Mouse (Mus musculus) embryonic facial prominence, embryonic 15.5 days (tissue): Measurements from ENCODE around the gene BC004004. TPM values are rescaled to one million over a fixed set of nuclear protein-coding genes. Genes with fewer than 3 reads are reported as not detected.
"Not testable (repeated sequence)": the region's sequence is repeated elsewhere in the genome, so short reads cannot be mapped to it uniquely, and the experiment has no call there.

Source experiments
- ATAC-seq: fragments of 200-750 bp; cut with Nextera tagmentation; 2 replicates; pipeline ENCODE4 v1.8.0; 2017; ENCODE audit warnings: low read depth, moderate TSS enrichment; ENCODE audit not compliant: insufficient number of reproducible peaks, low FRiP score, low TSS enrichment
- H3K27ac ChIP-seq: fragments of 300-500 bp; sonication (generic); replicated peaks from 2 replicates; pipeline ENCODE4 v1.5.1; 2015; ENCODE audit warnings: mild to moderate bottlenecking, inconsistent platforms
- H3K27me3 ChIP-seq: fragments of 300-500 bp; sonication (generic); 2 replicates; pipeline ENCODE4 v1.6.1; 2015; ENCODE audit warnings: inconsistent platforms
- H3K36me3 ChIP-seq: fragments of 300-500 bp; sonication (generic); 2 replicates; pipeline ENCODE4 v1.6.1; 2015; ENCODE audit warnings: mild to moderate bottlenecking, inconsistent platforms
- H3K4me1 ChIP-seq: fragments of 300-500 bp; sonication (generic); 2 replicates; pipeline ENCODE4 v1.6.1; 2015; ENCODE audit warnings: inconsistent platforms
- H3K4me2 ChIP-seq: fragments of 300-500 bp; sonication (generic); replicated peaks from 2 replicates; pipeline ENCODE4 v1.6.1; 2015; ENCODE audit warnings: mild to moderate bottlenecking, inconsistent platforms
- H3K4me3 ChIP-seq: fragments of 300-500 bp; sonication (generic); replicated peaks from 2 replicates; pipeline ENCODE4 v1.5.1; 2015; ENCODE audit warnings: mild to moderate bottlenecking, inconsistent platforms
- H3K9ac ChIP-seq: fragments of 300-500 bp; sonication (generic); 2 replicates; pipeline ENCODE4 v1.6.1; 2015; ENCODE audit warnings: inconsistent platforms
- H3K9me3 ChIP-seq: fragments of 300-500 bp; sonication (generic); replicated peaks from 2 replicates; pipeline ENCODE4 v1.6.1; 2016; ENCODE audit warnings: inconsistent platforms
- WGBS: fragments of 180-500 bp; shearing (Covaris S2); methylation state at CpG from one replicate; pipeline ENCODE4 v1.1.7; 2015; 5-methylcytosine and 5-hydroxymethylcytosine counted together
- polyA plus RNA-seq: library from polyadenylated mRNA; unstranded; fragments of >200 nt; fragmentation: Nextera tagmentation; extraction: Ambion mirVana; gene quantifications from 2 replicates; pipeline ENCODE4 v1.2.1, GENCODE M21; 2015

Gene BC004004
- polyA plus RNA-seq, 1 experiment from 2014 or later, result 85.8 TPM

DNA sequence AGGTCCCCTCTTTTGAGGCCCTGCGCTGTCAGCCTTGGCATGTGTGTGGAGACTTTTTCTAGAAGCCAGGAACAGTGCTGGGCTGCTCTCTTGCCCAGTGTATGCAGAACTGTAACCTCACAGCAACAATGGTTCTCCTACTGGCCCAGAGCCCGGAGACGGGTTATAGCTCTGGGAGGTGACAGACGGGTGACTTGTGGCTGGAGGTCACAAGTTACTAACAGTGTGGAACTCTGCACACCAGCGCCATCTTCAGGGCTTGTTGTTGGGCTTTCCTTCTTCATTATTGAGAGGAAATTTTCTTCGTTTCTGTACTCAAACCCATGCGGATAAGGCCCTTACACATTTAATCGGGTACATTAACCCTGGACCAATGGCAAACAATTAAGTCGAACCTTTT, 19.1 kb upstream of the BC004004 start:
- peaks cover 25% of the 10 kb centered on the region; the same call in 1 of the 2 replicates for H3K36me3 ChIP-seq
- no peak overlapping the region for H3K4me2 ChIP-seq
- no peak overlapping the region for H3K27ac ChIP-seq
- WGBS, result 63% methylated on average over 9 of the region's 9 CpGs
- H3K27me3 ChIP-seq, result no peaks in the 10 kb centered on the region
- no peak overlapping the region for H3K4me3 ChIP-seq
- H3K9me3 ChIP-seq, result no peaks in the 10 kb centered on the region
- no peak overlapping the region for H3K9ac ChIP-seq
- H3K4me1 ChIP-seq, result peaks cover 70% of the 10 kb centered on the region
- ATAC-seq, result no peak

DNA sequence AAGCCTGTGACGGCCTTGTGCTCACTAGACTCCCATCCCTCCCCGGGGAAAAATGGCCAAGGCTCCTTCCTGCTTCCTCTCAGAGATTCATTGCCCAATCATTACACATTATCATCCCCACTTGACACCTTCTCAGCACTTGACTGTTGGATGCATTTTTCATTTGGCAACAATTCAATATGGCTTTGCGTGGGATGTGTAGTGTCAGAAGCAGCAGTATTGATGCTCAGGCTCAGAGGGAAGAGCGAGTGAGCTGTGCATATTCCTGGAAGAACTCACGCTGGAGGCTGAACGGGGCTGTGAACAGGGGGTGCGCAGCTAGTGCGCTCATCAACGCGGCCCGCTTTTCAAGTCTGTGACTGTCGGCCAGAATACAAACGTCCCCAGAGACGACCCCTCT, 17.6 kb upstream of the BC004004 start:
- not testable (repeated sequence) for ATAC-seq, H3K9me3 ChIP-seq, H3K27me3 ChIP-seq, H3K9ac ChIP-seq, H3K4me2 ChIP-seq, H3K4me3 ChIP-seq, H3K27ac ChIP-seq
- 84% methylated on average over 14 of the region's 14 CpGs for WGBS
- H3K36me3 ChIP-seq, result peaks cover 31% of the 10 kb centered on the region; the same call in 1 of the 2 replicates
- peaks cover 55% of the 10 kb centered on the region for H3K4me1 ChIP-seq

DNA sequence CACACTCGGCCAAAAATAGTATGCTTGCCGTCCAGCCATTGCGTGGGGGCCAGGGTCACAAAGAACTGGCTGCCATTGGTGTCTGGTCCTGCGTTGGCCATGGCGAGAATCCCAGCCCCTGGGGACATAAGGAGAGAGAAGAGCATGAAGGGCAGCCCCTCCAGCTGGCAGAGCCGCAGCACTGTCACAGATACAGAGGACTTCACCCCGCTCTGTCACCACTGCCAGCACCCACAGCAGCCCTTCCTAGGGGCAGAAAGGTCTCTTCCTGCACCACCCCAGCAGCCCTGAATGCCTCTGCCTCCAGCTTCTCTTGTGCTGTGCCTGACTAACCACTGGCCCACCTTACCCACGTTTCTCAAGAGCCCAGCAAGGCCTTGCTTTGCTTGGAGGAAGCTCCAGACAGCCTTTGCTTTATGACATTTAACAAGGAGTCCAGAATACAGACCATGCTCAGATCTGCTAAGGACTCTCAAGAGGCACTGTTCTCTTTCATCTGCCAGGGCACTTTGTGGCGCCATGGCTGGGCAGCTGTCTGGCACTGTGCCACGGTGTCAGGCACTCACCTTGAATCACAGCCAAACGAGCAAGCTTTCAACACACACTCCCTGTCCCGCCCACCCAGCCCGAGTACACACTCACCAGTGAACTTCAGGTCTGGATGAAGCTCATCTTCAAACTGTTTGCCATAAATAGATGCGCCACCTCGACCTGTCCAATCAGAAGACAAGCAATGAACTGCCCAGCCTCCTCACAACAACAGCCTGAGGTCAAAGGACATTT, 16.8 kb upstream of the BC004004 start:
- Histone ChIP-seq H3K36me3 (peaks cover 36% of the 10 kb centered on the region; the same call in 1 of the 2 replicates), H3K4me2 (no peak overlapping the region), H3K9ac (no peak overlapping the region), H3K27me3 (no peaks in the 10 kb centered on the region), H3K27ac (0 out of 2 replicates have a peak overlapping the region, but pooled peaks have one; percentile 53), H3K9me3 (no peaks in the 10 kb centered on the region), H3K4me3 (no peak overlapping the region), H3K4me1 (peaks cover 53% of the 10 kb centered on the region)
- WGBS, result 70% methylated on average over 15 of the region's 15 CpGs
- ATAC-seq, result no peak

DNA sequence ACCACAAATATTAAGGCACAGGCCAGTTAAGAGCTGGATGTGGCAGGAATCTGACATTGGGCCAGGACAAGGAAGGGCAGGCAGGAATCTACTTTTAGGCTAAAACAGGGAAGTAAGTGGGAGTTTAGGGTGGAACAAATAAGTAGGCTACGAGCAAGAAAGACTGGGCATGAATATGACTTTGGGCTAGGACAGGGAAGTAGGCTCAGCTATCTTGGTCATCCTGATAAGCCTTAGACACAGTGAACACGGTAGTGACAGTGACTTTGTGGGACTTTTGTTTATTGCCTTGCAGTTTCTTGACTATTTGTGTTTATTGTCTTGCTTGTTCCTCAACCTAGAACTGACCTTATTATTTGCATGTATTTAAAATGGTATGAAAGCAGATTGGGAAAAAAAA, 15.4 kb upstream of the BC004004 start:
- no peaks in the 10 kb centered on the region for H3K9me3 ChIP-seq
- H3K36me3 ChIP-seq, result peaks cover 50% of the 10 kb centered on the region
- H3K4me2 ChIP-seq, result no peak overlapping the region
- H3K4me3 ChIP-seq, result no peak overlapping the region
- no peaks in the 10 kb centered on the region for H3K27me3 ChIP-seq
- no peak overlapping the region for H3K9ac ChIP-seq
- peak overlapping the region; percentile 28; the same call in 1 of the 2 replicates for H3K27ac ChIP-seq
- WGBS, result 80% methylated on average over 2 of the region's 2 CpGs
- peaks cover 41% of the 10 kb centered on the region for H3K4me1 ChIP-seq
- no peak for ATAC-seq

DNA sequence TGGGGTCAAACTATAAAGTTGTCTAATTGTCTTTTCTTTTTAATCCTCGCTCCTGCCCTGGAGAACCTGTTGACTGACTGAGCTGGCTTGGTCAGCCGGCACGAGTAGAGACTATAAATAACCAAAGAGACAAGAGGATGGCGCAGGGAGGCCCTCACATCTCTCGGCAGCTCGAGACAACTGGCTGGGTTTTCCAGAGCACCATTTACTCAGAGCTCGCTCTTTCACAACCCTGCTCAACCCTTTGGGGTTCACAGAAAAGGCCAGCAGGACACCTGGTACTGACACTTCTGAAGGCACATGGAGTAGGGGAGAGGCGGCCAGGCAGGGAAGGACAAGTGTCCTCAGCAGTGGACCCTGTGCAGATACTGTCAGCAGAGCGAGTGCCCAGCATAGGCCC, 14.9 kb upstream of the BC004004 start:
- Histone ChIP-seq H3K9ac (no peak overlapping the region), H3K9me3 (no peaks in the 10 kb centered on the region)
- ATAC-seq, result 0 out of 2 replicates have a peak, but pooled peaks have one; percentile 1

DNA sequence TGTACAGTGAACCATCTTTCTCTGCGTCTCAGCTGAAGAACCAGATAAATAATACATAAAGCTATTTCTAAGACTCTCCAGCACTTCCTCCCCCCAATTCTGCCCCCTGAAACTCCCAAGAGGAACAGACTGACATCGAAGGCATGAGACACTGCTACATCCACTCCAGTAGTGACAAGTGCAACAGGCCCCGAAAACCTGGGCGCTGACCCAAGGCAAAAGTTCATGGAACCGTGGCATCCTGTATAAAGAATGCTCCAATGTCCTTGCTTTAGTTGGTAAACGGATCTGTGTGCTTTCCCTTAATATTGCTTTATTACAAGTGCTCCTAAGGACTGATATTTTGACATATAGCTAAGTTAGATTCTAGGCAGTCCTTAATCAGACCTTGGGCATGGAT, 13.8 kb upstream of the BC004004 start:
- not testable (repeated sequence) for H3K27ac ChIP-seq, ATAC-seq, H3K27me3 ChIP-seq, H3K4me3 ChIP-seq, H3K4me2 ChIP-seq, H3K9ac ChIP-seq, H3K9me3 ChIP-seq
- WGBS, result 88% methylated on average over 6 of the region's 6 CpGs
- Histone ChIP-seq H3K4me1 (peaks cover 43% of the 10 kb centered on the region), H3K36me3 (peaks cover 61% of the 10 kb centered on the region)

More for the DNA sequence above, 14.9 kb upstream of the BC004004 start:
- Histone ChIP-seq H3K4me2 (no peak overlapping the region), H3K27me3 (no peaks in the 10 kb centered on the region), H3K4me3 (no peak overlapping the region), H3K36me3 (peaks cover 55% of the 10 kb centered on the region), H3K27ac (no peak overlapping the region), H3K4me1 (peaks cover 41% of the 10 kb centered on the region)
- 75% methylated on average over 9 of the region's 9 CpGs for WGBS

DNA sequence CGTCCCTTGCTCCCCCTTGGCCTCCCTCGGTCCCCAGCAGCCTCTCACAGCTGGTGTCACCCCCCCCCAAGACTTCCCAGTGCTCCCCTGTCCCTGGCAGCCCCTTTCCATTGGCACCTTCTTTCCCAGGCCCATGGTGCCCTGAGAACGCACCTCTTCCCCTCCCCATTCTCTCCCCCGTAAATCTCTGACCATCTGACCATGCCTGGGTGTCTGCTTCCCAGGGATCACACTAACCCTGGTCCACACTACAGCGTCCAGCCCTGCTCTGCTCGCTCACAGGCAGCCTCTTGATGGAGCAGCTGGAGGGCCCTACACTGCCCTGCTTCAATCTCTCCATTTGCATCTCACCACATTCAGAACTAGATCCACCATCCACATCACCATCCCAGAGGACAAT, 12.1 kb upstream of the BC004004 start:
- H3K9me3 ChIP-seq, result no peaks in the 10 kb centered on the region
- H3K27ac ChIP-seq, result no peak overlapping the region
- H3K36me3 ChIP-seq, result peaks cover 63% of the 10 kb centered on the region
- H3K4me3 ChIP-seq, result no peak overlapping the region
- H3K4me1 ChIP-seq, result peaks cover 40% of the 10 kb centered on the region
- 84% methylated on average over 6 of the region's 6 CpGs for WGBS
- H3K27me3 ChIP-seq, result no peaks in the 10 kb centered on the region
- no peak for ATAC-seq
- H3K9ac ChIP-seq, result no peak overlapping the region
- no peak overlapping the region for H3K4me2 ChIP-seq

DNA sequence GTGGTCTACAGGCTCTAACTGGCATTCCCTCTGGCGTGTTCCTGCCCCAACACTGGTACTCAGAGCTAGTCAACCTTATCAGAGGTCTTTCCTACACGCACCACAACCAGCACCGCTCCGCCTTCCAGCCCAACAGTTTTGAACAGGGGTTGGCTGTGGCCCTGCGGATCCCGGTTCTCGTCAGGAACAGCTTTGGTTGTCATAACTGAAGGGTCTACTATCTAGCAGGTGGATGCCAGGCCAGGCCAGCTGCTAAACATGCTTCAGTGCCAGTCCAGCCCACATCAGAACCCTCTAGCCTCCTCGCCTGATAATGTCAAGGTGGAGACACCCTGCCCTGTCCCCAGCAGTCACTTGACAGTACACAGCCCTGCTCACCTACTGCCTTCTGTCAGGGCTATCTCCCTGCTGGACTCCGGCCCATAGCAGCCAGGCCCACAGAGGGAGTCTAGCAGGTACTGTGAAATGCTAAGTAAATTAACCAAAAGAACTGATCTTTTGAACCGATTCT, 11.5 kb upstream of the BC004004 start:
- Histone ChIP-seq H3K4me3 (no peak overlapping the region), H3K4me1 (peaks cover 40% of the 10 kb centered on the region), H3K9ac (no peak overlapping the region), H3K9me3 (no peaks in the 10 kb centered on the region), H3K4me2 (no peak overlapping the region), H3K27me3 (no peaks in the 10 kb centered on the region), H3K36me3 (peaks cover 59% of the 10 kb centered on the region), H3K27ac (no peak overlapping the region)
- no peak for ATAC-seq
- WGBS, result 91% methylated on average over 10 of the region's 10 CpGs

DNA sequence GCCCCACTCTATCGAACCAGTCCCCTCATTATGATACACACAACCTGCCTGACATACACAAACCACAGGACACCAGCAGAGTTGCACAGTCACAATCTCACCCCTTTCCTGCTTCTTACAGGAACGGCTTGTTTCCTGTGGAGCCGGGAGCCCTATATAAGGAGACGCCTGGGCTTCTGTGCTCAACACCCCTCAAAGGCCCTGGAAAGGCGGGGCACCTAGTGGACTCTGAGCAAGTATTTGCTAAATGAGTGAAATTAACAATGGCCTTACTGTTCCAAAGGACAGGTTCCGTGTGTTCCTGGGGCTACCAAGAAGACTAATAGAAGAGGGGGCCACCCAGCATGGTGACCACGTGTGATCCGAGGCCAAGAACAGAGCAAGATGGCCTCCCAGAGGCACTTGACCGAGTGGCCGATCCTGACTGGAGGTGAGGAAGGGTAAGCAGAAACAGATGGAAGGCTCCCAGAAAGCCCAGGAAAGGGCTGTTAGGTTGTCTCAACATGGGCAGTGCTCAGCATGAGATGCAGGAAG, 10.5 kb upstream of the BC004004 start:
- WGBS, result 71% methylated on average over 10 of the region's 10 CpGs
- Histone ChIP-seq H3K27ac (no peak overlapping the region), H3K36me3 (peaks cover 59% of the 10 kb centered on the region)

DNA sequence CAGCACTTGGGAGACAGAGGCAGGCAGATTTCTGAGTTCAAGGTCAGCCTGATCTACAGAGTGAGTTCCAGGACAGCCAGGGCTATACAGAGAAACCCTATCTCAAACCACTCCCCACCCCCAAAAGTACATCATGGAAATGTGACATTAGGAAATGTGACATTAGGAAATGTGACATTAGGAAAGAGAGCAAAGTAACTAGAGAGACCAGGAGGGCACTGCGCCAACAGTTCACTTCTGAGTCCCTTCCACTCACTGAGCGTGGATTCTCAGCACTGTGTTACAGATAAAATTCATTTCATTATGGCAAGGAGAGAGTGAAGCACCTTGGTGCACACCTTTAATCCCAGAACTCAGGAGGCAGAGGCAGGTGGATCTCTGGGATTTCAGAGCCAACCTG, 9.7 kb upstream of the BC004004 start:
- Histone ChIP-seq H3K4me1 (peaks cover 41% of the 10 kb centered on the region), H3K36me3 (peaks cover 55% of the 10 kb centered on the region), H3K27me3 (no peaks in the 10 kb centered on the region), H3K9me3 (no peaks in the 10 kb centered on the region), H3K4me2 (no peak overlapping the region), H3K4me3 (no peak overlapping the region), H3K9ac (no peak overlapping the region), H3K27ac (no peak overlapping the region)
- no peak for ATAC-seq
- WGBS, result 93% methylated on average over 2 of the region's 2 CpGs

More for the DNA sequence above, 10.5 kb upstream of the BC004004 start:
- no peak for ATAC-seq
- Histone ChIP-seq H3K4me1 (peaks cover 40% of the 10 kb centered on the region), H3K9me3 (no peaks in the 10 kb centered on the region), H3K4me3 (no peak overlapping the region), H3K4me2 (no peak overlapping the region), H3K9ac (no peak overlapping the region), H3K27me3 (no peaks in the 10 kb centered on the region)

DNA sequence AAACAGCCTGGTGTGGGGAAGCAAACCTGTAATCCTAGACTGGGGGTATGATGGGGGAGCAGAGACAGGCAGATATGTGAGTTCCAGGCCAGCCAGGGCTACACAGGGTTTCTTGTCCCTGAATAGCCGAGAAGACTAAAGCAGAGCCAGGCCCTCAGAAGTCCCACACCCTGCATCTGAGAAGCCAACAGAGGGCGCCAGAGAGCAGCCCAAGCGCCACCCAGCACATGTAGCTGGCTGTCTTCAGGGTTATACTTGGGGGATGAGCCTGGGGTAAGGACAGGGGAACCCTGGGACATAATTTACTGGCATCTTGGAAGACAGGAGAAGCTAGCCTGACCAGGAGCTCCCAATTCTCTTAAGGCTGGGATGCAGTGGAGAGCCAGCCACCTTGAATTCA, 9.1 kb upstream of the BC004004 start:
- Histone ChIP-seq H3K4me2 (no peak overlapping the region), H3K4me1 (peaks cover 41% of the 10 kb centered on the region), H3K4me3 (no peak overlapping the region), H3K9me3 (no peaks in the 10 kb centered on the region), H3K9ac (no peak overlapping the region), H3K27me3 (no peaks in the 10 kb centered on the region), H3K27ac (no peak overlapping the region), H3K36me3 (peaks cover 50% of the 10 kb centered on the region)
- 9% methylated on average over 3 of the region's 3 CpGs for WGBS
- no peak for ATAC-seq
